Mouse (Mus musculus) retina, embryonic 14.5 days (tissue): ENCODE results near the gene Isl1.

Experiments
- DNase-seq: peaks from one replicate; pipeline ENCODE4 v3.0.0-alpha.2; 2015; ENCODE audit warnings: low spot score

Isl1 gene

DNA sequence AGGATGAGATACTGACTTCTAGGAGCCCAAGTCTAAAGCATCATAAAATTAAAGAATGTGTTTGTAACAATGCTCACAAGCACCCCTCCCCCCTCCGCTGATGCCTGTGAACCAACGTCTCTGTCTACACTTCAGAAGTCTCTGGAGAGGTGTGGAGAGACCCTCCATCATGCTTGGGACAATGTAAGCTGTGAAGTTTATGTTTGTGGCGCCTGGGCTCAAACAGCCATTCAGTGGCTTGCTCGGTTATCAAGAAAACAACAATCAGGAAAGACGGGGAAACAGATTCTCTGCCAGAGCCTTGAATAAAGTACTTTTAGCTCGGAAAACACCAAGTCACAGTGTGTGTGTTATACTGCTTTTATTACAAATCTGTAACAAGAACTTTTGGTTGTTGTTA lies 14.8 kb downstream of the Isl1 start:
- DNase-seq, result peak; percentile 46

DNA sequence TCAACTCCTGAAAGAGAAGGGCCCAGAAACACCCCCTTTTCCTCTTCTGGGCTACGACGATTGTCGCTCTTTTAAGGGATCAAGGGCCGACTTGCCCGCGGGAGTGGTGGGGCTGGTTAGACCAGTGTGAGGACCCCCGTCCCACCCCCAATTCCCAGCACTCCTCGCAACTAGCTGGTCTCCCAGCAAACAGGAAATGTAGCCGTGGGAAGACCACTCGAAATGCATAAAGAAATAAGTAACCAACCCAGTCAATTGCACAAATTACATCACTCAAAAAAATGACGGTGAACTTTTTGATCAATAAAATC lies 15.4 kb downstream of the Isl1 start:
- no peak for DNase-seq

DNA sequence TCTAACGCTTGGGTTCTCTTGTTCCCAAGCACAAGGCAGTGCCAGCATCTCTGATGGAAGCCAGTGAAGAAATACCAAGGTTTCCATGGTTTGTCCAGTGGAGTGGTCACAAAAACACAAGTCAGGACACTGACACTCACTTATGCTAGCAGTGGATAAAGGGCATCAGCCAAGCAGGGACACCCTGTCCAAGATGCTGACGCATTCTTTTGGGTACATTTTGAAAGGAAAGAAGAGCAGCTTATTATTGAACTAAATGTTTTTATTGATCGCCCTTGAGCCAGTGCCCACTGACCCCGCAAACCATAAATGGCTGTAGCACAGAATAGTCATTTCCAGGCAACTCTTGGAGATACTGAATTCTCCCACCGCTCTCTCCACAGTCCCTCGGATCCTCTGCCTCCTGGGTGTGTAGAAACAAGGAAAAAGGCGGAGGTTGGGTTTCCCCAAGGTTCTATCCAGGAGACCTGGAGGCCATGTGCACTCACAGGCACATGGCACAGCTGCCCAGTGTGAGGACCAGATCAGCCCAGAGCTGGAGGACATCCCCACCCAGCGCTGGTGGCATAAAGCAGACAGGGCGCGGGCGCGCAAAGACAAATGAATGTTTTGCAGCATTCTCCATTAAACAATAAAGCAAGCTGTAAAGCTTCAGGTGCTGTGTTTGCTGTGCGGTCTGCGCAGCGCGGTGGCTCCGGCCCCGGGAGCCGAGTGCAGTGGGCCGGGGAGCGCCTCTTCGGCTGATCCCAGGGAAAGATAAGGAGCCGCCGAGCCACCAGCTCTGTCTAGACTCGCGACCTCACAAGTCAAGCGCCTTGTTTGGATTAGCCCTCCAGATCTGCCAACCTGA lies 16.0 kb downstream of the Isl1 start:
- peak; percentile 58 for DNase-seq

DNA sequence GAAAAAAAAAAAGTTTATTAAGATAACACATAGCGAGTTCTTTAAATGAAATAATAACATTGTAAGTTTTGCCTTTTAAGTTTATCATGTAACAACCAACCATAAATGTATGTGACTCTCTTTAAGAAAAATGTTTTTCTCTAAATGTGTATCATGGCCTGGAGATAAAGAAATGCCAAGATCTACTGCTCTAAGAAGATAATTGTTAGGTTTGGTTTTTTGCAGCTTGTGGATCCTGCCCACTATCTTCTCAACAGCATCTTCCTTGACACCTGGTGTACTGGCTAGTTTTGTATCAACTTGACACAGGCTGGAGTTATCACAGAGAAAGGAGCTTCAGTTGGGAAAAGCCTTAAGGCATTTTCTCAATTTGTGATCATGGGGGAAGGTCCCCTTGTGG lies 19.8 kb downstream of the Isl1 start:
- no peak for DNase-seq

DNA sequence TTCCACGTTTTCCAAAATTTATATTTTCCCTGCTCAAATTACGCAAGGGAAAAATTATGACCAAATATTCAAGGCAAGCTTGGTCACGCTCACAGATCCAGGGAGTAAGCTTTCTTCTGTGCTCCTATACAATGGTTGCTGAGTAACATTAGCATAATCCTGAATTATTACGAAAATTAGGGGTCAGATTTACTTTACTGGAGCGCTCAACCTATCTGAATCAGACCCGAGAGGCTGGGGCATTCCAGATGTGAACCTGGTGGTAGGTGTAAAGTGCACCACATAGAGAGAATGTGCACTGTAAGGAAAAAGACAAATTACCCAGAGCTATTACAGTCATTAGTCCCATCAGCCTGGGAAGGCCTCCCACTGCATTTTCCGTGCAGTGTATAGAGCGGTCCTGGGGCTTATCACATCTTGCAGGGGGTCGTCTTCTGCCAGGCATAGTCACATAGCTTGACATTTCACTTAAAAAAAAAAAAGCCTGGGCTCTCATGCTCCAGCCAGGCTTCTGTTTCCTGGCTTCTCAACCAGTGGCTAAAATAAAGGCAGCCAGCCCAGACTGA lies 30.2 kb downstream of the Isl1 start:
- DNase-seq, result no peak
